In the genomic region with DNA sequence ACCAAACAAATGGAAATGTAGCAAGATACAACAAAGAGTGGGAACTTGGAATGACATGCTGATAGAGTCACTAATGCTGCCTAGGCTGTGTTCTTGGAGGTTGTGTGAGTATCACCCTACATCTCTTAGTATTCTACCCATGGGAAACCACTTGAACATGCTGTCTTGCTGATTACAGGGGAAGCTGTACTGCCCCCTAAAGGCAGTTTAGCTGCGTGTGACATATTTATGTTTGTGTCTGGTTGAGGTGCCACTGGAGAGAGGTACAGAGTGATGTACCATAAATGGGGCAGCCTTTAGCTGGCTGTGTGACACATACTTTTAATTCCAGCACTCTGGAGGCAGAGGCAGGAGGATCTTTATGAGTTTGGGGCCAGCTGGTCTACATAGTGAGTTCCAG, we compare ENCODE assay signal across 17 mouse cellular contexts.
DNase-seq lines count a peak whose midpoint lies in the region; ATAC-seq and TF ChIP-seq lines count a peak whose summit lies in the region.
"Had no signal": no experiment of that assay in that cellular context is flagged by ENCODE, and none has a peak within 500 bp of the region (broad histone marks: within the 10 kb centered on the region; RNA-seq: fewer than 3 reads in every experiment).

No protein-coding gene starts in this region.

- H3K4me3 ChIP-seq in liver, adult 2 months (ENCODE audit: insufficient read depth, low read depth, low read length): no peak overlapping the region
- H3K4me3 ChIP-seq in liver, embryonic 11.5 days (ENCODE audit: low read depth, low read length): no peak overlapping the region
- H3K4me3 ChIP-seq in hindbrain, embryonic 12.5 days: no peak overlapping the region
- H3K4me3 ChIP-seq: hindbrain, embryonic 13.5 days; liver, embryonic 13.5 days; neural tube, embryonic 12.5 days had no signal

- no peaks in the 10 kb centered on the region for H3K36me3 ChIP-seq in liver, adult 2 months (ENCODE audit: control insufficient read depth, insufficient read depth, low read length)
- no peaks in the 10 kb centered on the region for H3K36me3 ChIP-seq in liver, embryonic 11.5 days (ENCODE audit: control insufficient read depth, insufficient read depth, low read length)
- no peaks in the 10 kb centered on the region for H3K36me3 ChIP-seq in hindbrain, embryonic 12.5 days
- H3K36me3 ChIP-seq: hindbrain, embryonic 13.5 days; liver, embryonic 13.5 days; neural tube, embryonic 12.5 days had no signal

- no peak overlapping the region for H3K27ac ChIP-seq in liver, adult 2 months (replicated peaks; ENCODE audit: insufficient read depth, low read depth, low read length)
- H3K27ac ChIP-seq in liver, embryonic 11.5 days (ENCODE audit: low read depth, low read length): no peak overlapping the region
- no peak overlapping the region for H3K27ac ChIP-seq in hindbrain, embryonic 12.5 days
- H3K27ac ChIP-seq: hindbrain, embryonic 13.5 days; liver, embryonic 13.5 days; neural tube, embryonic 12.5 days had no signal

- no peaks in the 10 kb centered on the region for H3K79me2 ChIP-seq in liver, adult 2 months (ENCODE audit: control insufficient read depth, insufficient read depth, low read length)

- H3K4me2 ChIP-seq in liver, embryonic 11.5 days: no peak overlapping the region
- no peak overlapping the region for H3K4me2 ChIP-seq in hindbrain, embryonic 12.5 days (replicated peaks)
- H3K4me2 ChIP-seq: hindbrain, embryonic 13.5 days; liver, embryonic 13.5 days; neural tube, embryonic 12.5 days had no signal

- H3K4me1 ChIP-seq in liver, adult 2 months (ENCODE audit: control insufficient read depth, insufficient read depth, low read length): no peaks in the 10 kb centered on the region
- H3K4me1 ChIP-seq in liver, embryonic 11.5 days (replicated peaks; ENCODE audit: control insufficient read depth, insufficient read depth, low read length): no peaks in the 10 kb centered on the region
- H3K4me1 ChIP-seq in hindbrain, embryonic 12.5 days: 0 out of 2 replicates have a peak, but pooled peaks cover 5% of the 10 kb centered on the region
- H3K4me1 ChIP-seq: hindbrain, embryonic 13.5 days; liver, embryonic 13.5 days had no signal

- no peaks in the 10 kb centered on the region for H3K27me3 ChIP-seq in liver, adult 2 months (ENCODE audit: control insufficient read depth, insufficient read depth, low read length)
- no peaks in the 10 kb centered on the region for H3K27me3 ChIP-seq in liver, embryonic 11.5 days (replicated peaks; ENCODE audit: control insufficient read depth, insufficient read depth, low read length)
- H3K27me3 ChIP-seq in hindbrain, embryonic 12.5 days: no peaks in the 10 kb centered on the region
- H3K27me3 ChIP-seq: hindbrain, embryonic 13.5 days; neural tube, embryonic 12.5 days had no signal

- no peaks in the 10 kb centered on the region for H3K9me3 ChIP-seq in liver, embryonic 11.5 days (ENCODE audit: control insufficient read depth, low read length)
- H3K9me3 ChIP-seq in hindbrain, embryonic 12.5 days (replicated peaks): no peaks in the 10 kb centered on the region
- H3K9me3 ChIP-seq: hindbrain, embryonic 13.5 days; liver, embryonic 13.5 days; neural tube, embryonic 12.5 days had no signal

- no peak overlapping the region for H3K9ac ChIP-seq in liver, adult 2 months (ENCODE audit: low read depth, low read length)
- no peak overlapping the region for H3K9ac ChIP-seq in liver, embryonic 11.5 days (ENCODE audit: low read depth, low read length)
- H3K9ac ChIP-seq in hindbrain, embryonic 12.5 days: no peak overlapping the region
- H3K9ac ChIP-seq: hindbrain, embryonic 13.5 days; liver, embryonic 13.5 days; neural tube, embryonic 12.5 days had no signal

- DNase-seq in liver, adult 2 months (ENCODE audit: extremely low read depth, low read depth, low spot score): peak; percentile 6
- no peak for DNase-seq in liver, embryonic 11.5 days (ENCODE audit: low spot score)
- DNase-seq in 416B (ENCODE audit: low read depth): peak; percentile 55
- DNase-seq in A20 (ENCODE audit: low read depth, low spot score): peak; percentile 61
- no peak for DNase-seq in cerebellum, postnatal 4 days (ENCODE audit: low spot score in 2 of 2)
- DNase-seq in kidney, postnatal 14 days: no peak
- DNase-seq: adrenal gland, postnatal 14 days; cerebellum, adult 8-10 months; embryo, embryonic 11 days; kidney, adult 11 months; liver, embryonic 13.5 days; right cerebral cortex, postnatal 14 days had no signal

- no peak for ATAC-seq in liver, embryonic 11.5 days (replicated peaks; ENCODE audit: low FRiP score)
- peak; percentile 62 for ATAC-seq in erythroblast, adult 5-6 weeks (replicated peaks; ENCODE audit: low FRiP score, poor library complexity, severe bottlenecking)
- ATAC-seq in hindbrain, embryonic 12.5 days (ENCODE audit: low FRiP score): no peak
- ATAC-seq: forebrain, embryonic 14.5 days had no signal

- WGBS in liver, adult 2 months: 64% methylated on average over 1 of the region's 1 CpGs
- 51% methylated on average over 1 of the region's 1 CpGs for WGBS in liver, embryonic 11.5 days
- 68% methylated on average over 1 of the region's 1 CpGs for WGBS in hindbrain, embryonic 12.5 days

- no peak for TF ChIP-seq POLR2A in liver, adult 2 months (IDR thresholded peaks at IDR 0.05; ENCODE audit: extremely low read depth, insufficient read depth, low read length)

- TF ChIP-seq CTCF in liver, adult 2 months (IDR thresholded peaks at IDR 0.05; ENCODE audit: low read depth, low read length): no peak

Comparison
In these comparisons a context has a peak if more than half of its experiments do, and no peak if none do; other contexts are left out.
1. DNase-seq: peak in liver, adult 2 months (single experiment), 416B (single experiment) and A20 (single experiment); none in liver, embryonic 11.5 days (single experiment), cerebellum, postnatal 4 days (0 of 2) and kidney, postnatal 14 days (single experiment).